Mouse (Mus musculus): ENCODE measurements at regions not wholly inside any gene's neighbourhood (a gene's known extent, or its start where the extent isn't known, plus 50 kb on each side); places are given as distances from the start of the nearest gene placed in this dataset.

DNA sequence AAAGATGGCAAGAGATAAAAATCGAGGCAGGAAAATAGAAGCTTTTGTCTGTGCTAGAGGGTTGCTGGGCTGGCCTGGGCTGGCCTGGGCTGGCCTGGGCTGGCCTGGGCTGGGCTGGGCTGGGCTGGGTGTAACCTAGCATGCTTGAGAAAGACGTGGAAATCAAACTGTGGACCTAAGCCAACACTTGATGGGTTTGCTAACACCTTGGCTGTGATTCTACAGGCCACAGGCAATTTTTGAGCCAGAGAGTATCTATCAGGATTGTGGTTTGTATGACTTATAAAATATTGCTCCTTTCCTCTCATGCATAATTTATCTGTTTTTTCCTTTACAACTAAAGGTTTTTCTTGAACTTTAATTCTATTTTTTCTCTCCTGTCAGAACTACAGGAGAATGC lies 417.3 kb upstream of the Ccnh start:
- DNase-seq, result no peak

DNA sequence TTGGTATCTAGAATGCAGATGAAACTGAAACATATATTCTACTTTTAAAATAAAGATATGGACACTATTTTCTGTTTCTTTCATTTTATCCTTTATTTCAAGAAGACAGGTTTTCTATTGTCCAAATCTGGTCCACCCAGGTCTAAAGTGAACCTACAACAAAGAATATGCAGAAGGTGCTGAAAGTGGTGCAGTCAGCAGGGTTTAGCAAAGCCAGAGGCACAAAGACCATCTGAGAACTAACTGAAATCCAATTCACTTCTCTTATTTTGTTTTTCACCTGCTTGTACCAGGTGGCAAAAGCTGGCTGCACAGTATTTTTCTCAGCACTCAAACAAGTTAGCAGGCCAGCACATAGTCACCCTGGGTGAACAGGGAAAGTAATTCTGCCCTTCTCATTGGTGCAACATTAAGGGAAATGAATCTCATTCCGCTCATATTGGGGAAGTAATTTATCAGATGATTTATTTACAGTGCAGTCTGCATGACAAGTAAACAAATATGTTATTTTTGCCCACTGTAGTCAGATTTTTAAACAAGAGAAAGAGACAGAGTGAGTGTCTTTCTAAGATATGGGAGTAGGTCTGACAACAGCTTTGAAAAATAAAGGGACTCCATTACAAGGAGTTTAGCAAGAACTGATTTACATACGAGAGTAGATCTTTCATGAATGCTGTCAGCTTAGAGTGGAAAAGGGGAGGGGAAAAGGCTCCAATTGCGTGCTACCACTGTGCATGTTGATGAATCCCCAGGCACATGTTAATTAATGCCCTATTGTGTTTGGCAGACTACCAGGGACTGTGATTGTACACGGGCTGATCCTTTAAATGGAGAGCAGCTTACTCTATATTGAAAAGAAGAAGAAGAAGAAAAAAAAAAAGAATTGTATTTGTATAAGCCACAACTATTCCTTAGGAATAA lies 405.9 kb upstream of the Ccnh start:
- no peak for DNase-seq

DNA sequence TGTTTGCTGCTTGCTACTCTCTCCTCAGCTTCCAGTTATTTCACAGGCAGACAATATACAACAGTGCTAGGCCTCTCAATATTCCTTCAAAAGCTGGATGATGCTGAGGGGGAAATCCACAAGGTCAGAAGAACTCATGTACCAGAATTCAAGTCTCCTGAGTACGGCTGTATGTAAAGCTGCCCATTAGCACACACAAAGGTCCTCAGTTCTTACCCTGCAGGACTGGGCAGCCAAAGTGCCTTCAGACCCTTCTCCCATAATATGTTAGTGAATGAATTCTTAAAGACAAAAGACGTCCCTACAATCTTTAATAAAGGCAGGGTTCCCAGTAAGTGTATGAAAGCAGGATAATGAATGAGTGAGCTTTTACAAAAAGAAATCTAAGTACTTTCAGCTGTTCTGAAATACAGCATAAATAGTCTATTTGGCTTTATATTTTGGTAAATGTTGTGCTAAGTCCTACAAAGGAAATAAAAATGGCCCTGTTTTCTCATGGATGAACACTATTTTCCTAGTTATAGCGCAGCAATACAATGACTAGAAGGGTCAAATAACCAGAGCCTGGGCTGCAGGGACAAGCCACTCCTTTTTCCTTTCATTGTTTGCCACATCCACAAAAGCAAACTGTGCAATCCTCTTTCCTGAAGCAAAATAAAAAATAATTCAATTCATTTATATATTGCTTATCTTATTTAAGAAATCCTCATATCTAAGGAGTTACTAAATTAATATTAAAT lies 384.8 kb upstream of the Ccnh start:
- DNase-seq, result no peak

DNA sequence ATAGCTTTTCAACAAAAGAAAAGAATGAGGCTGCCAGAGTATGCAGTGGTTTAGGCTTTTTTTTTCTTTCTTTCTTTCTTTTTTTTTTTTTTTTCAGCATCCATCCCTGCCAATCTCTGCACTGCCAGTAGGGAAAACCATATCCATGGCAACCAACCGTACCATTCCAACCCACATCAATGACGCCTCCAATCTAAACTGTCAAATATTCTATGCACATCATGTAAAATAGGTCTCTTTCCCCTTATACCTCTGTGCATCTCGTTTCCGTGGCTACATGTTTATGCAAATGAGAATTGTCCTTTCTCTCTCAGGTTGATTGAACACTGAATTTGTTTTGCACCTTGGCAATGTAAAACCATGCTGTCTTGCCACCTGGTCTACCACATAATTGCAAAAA lies 384.0 kb upstream of the Ccnh start:
- DNase-seq, result no peak

DNA sequence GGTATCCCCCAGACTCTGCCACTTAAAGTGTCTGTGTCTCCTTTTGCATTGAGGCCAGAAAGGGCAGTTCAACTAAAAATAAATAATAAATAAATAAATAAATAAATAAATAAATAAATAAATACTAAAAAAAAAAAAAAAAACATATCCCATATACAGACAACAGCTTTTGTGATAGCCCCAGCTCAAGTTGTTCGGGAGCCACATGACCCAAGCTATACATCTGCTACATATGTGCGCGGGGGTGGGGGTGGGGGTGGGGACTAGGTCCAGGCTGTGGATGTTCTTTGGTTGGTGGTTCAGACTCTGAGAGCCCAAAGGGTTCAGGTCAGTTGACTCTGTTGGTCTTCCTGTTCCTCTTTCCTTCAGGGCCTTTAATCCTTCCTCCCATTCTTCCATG lies 379.6 kb upstream of the Ccnh start:
- DNase-seq, result no peak

Measured in thymus, postnatal 25 days (tissue).